Mouse (Mus musculus): ENCODE results near the gene Nbea.

DNA sequence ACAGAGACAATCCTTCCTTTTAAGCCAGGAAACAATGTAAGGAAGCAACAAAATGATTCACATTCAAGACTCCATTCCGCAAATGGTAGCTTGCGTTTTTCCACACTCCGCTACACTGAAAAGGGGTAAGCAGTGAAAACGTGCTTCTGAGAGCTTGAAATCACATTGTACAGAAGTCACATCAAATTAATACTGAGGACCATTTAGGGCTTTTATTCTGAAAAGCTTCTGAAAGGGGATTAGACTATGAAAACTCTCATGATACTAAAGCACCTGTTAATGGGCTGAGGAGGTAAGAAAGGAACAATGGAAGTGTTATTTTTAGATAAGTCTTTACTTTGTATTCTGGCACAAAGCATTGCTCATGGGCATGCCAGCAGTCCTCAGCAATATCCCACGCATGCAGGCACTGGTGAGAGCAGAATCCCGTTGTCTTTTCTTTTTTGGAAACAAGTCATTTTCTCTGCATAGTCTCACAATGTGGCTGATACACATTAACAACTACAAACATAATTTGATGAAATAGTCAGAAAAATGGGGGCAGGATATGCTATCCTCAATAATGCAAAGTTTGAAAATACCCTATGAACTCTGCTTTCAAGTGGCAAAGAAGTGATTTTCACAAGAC lies 428.4 kb downstream of the Nbea start:
- no peak for TF ChIP-seq CTCF (IDR thresholded peaks at IDR 0.05; ENCODE audit: low read depth, low read length)
- TF ChIP-seq POLR2AphosphoS5 (IDR thresholded peaks at IDR 0.05; ENCODE audit: insufficient replicate concordance, low read depth, low read length): no peak
- no peak for TF ChIP-seq TAL1 (conservative IDR thresholded peaks at IDR 0.05; ENCODE audit: low read depth, low read length)
- TF ChIP-seq GATA1 (IDR thresholded peaks at IDR 0.05; ENCODE audit: borderline replicate concordance, low read length): no peak
- no peak for TF ChIP-seq GATA2 (IDR thresholded peaks at IDR 0.05; ENCODE audit: borderline replicate concordance, low read depth, low read length)
